Mouse (Mus musculus) forebrain, embryonic 14.5 days (tissue): ENCODE results near the gene Cpe. TPM values are rescaled to one million over a fixed set of nuclear protein-coding genes. Genes with fewer than 3 reads are reported as not detected.

ENCODE experiments used
- ATAC-seq: fragments of 200-750 bp; cut with Nextera tagmentation; 2 replicates; pipeline ENCODE4 v1.8.0; 2017; ENCODE audit warnings: mild to moderate bottlenecking, moderate library complexity
- DNase-seq: peaks from one replicate; pipeline ENCODE4 v3.0.0-alpha.2; 2015; ENCODE audit warnings: low spot score
- H3K27ac ChIP-seq: fragments of 300-500 bp; sonication (generic); 2 replicates; pipeline ENCODE4 v1.5.1; 2014; ENCODE audit warnings: low read depth, mild to moderate bottlenecking, control low read depth, low read length, moderate library complexity
- H3K27me3 ChIP-seq: fragments of 300-500 bp; sonication (generic); replicated peaks from 2 replicates; pipeline ENCODE4 v1.6.1; 2014; ENCODE audit warnings: low read length, control low read depth, mixed read lengths; ENCODE audit not compliant: control insufficient read depth, insufficient read depth
- H3K36me3 ChIP-seq: fragments of 300-500 bp; sonication (generic); 2 replicates; pipeline ENCODE4 v1.6.1; 2014; ENCODE audit warnings: low read length, control low read depth; ENCODE audit not compliant: control insufficient read depth, insufficient read depth
- H3K4me1 ChIP-seq: fragments of 300-500 bp; sonication (generic); 2 replicates; pipeline ENCODE4 v1.6.1; 2014; ENCODE audit warnings: antibody characterized with exemption, low read length, control low read depth; ENCODE audit not compliant: control insufficient read depth, insufficient read depth
- H3K4me2 ChIP-seq: fragments of 300-500 bp; sonication (generic); 2 replicates; pipeline ENCODE4 v1.6.1; 2014; ENCODE audit warnings: mild to moderate bottlenecking, control low read depth, low read length
- H3K4me3 ChIP-seq: fragments of 300-500 bp; sonication (generic); 2 replicates; pipeline ENCODE4 v1.5.1; 2014; ENCODE audit warnings: low read depth, low read length, control low read depth
- H3K9ac ChIP-seq: fragments of 300-500 bp; sonication (generic); 2 replicates; pipeline ENCODE4 v1.6.1; 2014; ENCODE audit warnings: mild to moderate bottlenecking, low read length, control low read depth, moderate library complexity
- H3K9me3 ChIP-seq: fragments of 300-500 bp; sonication (generic); replicated peaks from 2 replicates; pipeline ENCODE4 v1.6.1; 2016; ENCODE audit warnings: low read length, control low read depth, mixed read lengths; ENCODE audit not compliant: control insufficient read depth
- WGBS: fragments of 180-500 bp; shearing (Covaris S2); extraction: QIAGEN DNeasy Blood & Tissue Kit; methylation state at CpG from one replicate; pipeline ENCODE4 v1.1.7; 2014; 5-methylcytosine and 5-hydroxymethylcytosine counted together
- polyA plus RNA-seq: library from polyadenylated mRNA; unstranded; fragments of >200 nt; fragmentation: Nextera tagmentation; extraction: Ambion mirVana; gene quantifications from 2 replicates; pipeline ENCODE4 v1.2.1, GENCODE M21; 2014

Gene Cpe
- polyA plus RNA-seq, 1 experiment from 2014 or later, result 438 TPM

- Histone ChIP-seq H3K27me3 (no peaks in the 10 kb centered on the region), H3K4me1 (no peaks in the 10 kb centered on the region; the same call in 1 of the 2 replicates), H3K27ac (no peak overlapping the region), H3K4me3 (no peak overlapping the region), H3K9ac (no peak overlapping the region), H3K4me2 (no peak overlapping the region), H3K36me3 (no peaks in the 10 kb centered on the region), H3K9me3 (no peaks in the 10 kb centered on the region)
- WGBS, result 65% methylated on average over 3 of the region's 3 CpGs
- ATAC-seq (no peak), DNase-seq (no peak)
These were observed 27.3 kb downstream of the Cpe start for GRCm38 (mm10) chr8:64665563-64665962.

- no peaks in the 10 kb centered on the region; the same call in 1 of the 2 replicates for H3K4me1 ChIP-seq
- 63% methylated on average over 3 of the region's 3 CpGs for WGBS
- no peaks in the 10 kb centered on the region for H3K36me3 ChIP-seq
- H3K4me3 ChIP-seq, result no peak overlapping the region
- H3K27me3 ChIP-seq, result no peaks in the 10 kb centered on the region
- H3K9ac ChIP-seq, result no peak overlapping the region
- no peak for DNase-seq
- H3K27ac ChIP-seq, result no peak overlapping the region
- H3K4me2 ChIP-seq, result no peak overlapping the region
- no peak for ATAC-seq
- H3K9me3 ChIP-seq, result no peaks in the 10 kb centered on the region
These were observed 28.0 kb downstream of the Cpe start for GRCm38 (mm10) chr8:64664811-64665210.

GRCm38 (mm10) chr8:64664350-64664749 is 28.5 kb downstream of the Cpe start:
- no peak for ATAC-seq
- DNase-seq, result no peak
- Histone ChIP-seq H3K27me3 (no peaks in the 10 kb centered on the region), H3K9ac (no peak overlapping the region), H3K4me3 (no peak overlapping the region), H3K27ac (no peak overlapping the region), H3K9me3 (no peaks in the 10 kb centered on the region), H3K36me3 (no peaks in the 10 kb centered on the region), H3K4me1 (no peaks in the 10 kb centered on the region; the same call in 1 of the 2 replicates), H3K4me2 (no peak overlapping the region)
- 42% methylated on average over 2 of the region's 2 CpGs for WGBS

- peak; percentile 45 for DNase-seq
- H3K9ac ChIP-seq, result no peak overlapping the region
- no peak overlapping the region for H3K27ac ChIP-seq
- H3K9me3 ChIP-seq, result no peaks in the 10 kb centered on the region
- 79% methylated on average over 5 of the region's 5 CpGs for WGBS
- no peak overlapping the region for H3K4me3 ChIP-seq
- no peaks in the 10 kb centered on the region for H3K36me3 ChIP-seq
- peaks cover 21% of the 10 kb centered on the region for H3K4me1 ChIP-seq
- ATAC-seq, result peak; percentile 35; the same call in 1 of the 2 replicates
- H3K4me2 ChIP-seq, result no peak overlapping the region
- no peaks in the 10 kb centered on the region for H3K27me3 ChIP-seq
These were observed 33.8 kb downstream of the Cpe start for GRCm38 (mm10) chr8:64659097-64659496.

GRCm38 (mm10) chr8:64657980-64658401 is 34.9 kb downstream of the Cpe start:
- DNase-seq, result peak; percentile 48
- WGBS, result 32% methylated on average over 4 of the region's 4 CpGs
- Histone ChIP-seq H3K27ac (0 out of 2 replicates have a peak overlapping the region, but pooled peaks have one; percentile 4), H3K4me1 (peaks cover 21% of the 10 kb centered on the region), H3K4me2 (no peak overlapping the region), H3K36me3 (no peaks in the 10 kb centered on the region), H3K9ac (no peak overlapping the region), H3K9me3 (no peaks in the 10 kb centered on the region), H3K4me3 (no peak overlapping the region), H3K27me3 (no peaks in the 10 kb centered on the region)
- peak; percentile 60 for ATAC-seq

GRCm38 (mm10) chr8:64657517-64657916 is 35.3 kb downstream of the Cpe start:
- 2% methylated on average over 7 of the region's 7 CpGs for WGBS
- H3K4me2 ChIP-seq, result no peak overlapping the region
- no peak for ATAC-seq

GRCm38 (mm10) chr8:64655887-64656286 is 37.0 kb downstream of the Cpe start:
- WGBS, result 79% methylated on average over 6 of the region's 6 CpGs
- peaks cover 21% of the 10 kb centered on the region for H3K4me1 ChIP-seq
- H3K36me3 ChIP-seq, result no peaks in the 10 kb centered on the region
- no peak overlapping the region for H3K4me2 ChIP-seq
- DNase-seq (no peak), ATAC-seq (no peak)
- no peaks in the 10 kb centered on the region for H3K27me3 ChIP-seq
- no peaks in the 10 kb centered on the region for H3K9me3 ChIP-seq
- H3K9ac ChIP-seq, result no peak overlapping the region
- H3K27ac ChIP-seq, result no peak overlapping the region
- no peak overlapping the region for H3K4me3 ChIP-seq

More at GRCm38 (mm10) chr8:64657517-64657916, 35.3 kb downstream of the Cpe start:
- H3K36me3 ChIP-seq, result no peaks in the 10 kb centered on the region
- peak; percentile 53 for DNase-seq
- peaks cover 21% of the 10 kb centered on the region for H3K4me1 ChIP-seq
- no peak overlapping the region for H3K9ac ChIP-seq
- no peak overlapping the region for H3K27ac ChIP-seq
- no peaks in the 10 kb centered on the region for H3K9me3 ChIP-seq
- H3K4me3 ChIP-seq, result no peak overlapping the region
- H3K27me3 ChIP-seq, result no peaks in the 10 kb centered on the region

- Histone ChIP-seq H3K27me3 (no peaks in the 10 kb centered on the region), H3K9ac (no peak overlapping the region), H3K36me3 (no peaks in the 10 kb centered on the region), H3K27ac (no peak overlapping the region), H3K4me3 (no peak overlapping the region), H3K9me3 (no peaks in the 10 kb centered on the region), H3K4me2 (no peak overlapping the region), H3K4me1 (peaks cover 21% of the 10 kb centered on the region)
- DNase-seq (no peak), ATAC-seq (no peak)
- 79% methylated on average over 2 of the region's 2 CpGs for WGBS
These were observed 37.8 kb downstream of the Cpe start for GRCm38 (mm10) chr8:64655087-64655486.

- no peak overlapping the region for H3K4me2 ChIP-seq
- DNase-seq, result no peak
- no peak overlapping the region for H3K4me3 ChIP-seq
- H3K27ac ChIP-seq, result no peak overlapping the region
- H3K27me3 ChIP-seq, result no peaks in the 10 kb centered on the region
- no peak overlapping the region for H3K9ac ChIP-seq
- no peak for ATAC-seq
- H3K4me1 ChIP-seq, result 0 out of 2 replicates have a peak, but pooled peaks cover 3% of the 10 kb centered on the region
- no peaks in the 10 kb centered on the region for H3K36me3 ChIP-seq
- no peaks in the 10 kb centered on the region for H3K9me3 ChIP-seq
These were observed 40.6 kb downstream of the Cpe start for GRCm38 (mm10) chr8:64652285-64652684.
